Mouse (Mus musculus) urinary bladder, postnatal 4 days (tissue): Measurements from ENCODE around the gene Kmt2a.

ENCODE experiments used
- DNase-seq, 2 experiments: peaks; one replicate each; pipeline ENCODE4 v3.0.0; 2021 to 2022; ENCODE audit warnings: low spot score in 2 of 2

Kmt2a gene

GRCm38 (mm10) chr9:44880309-44881081, 601 bp downstream of the Kmt2a start:
- DNase-seq = peak in 1 of 2 experiments; percentile 61

GRCm38 (mm10) chr9:44879694-44880271, 1.3 kb downstream of the Kmt2a start:
- no peak for DNase-seq

GRCm38 (mm10) chr9:44878776-44879500, 2.2 kb downstream of the Kmt2a start:
- DNase-seq = no peak

- no peak for DNase-seq
These were observed 3.4 kb downstream of the Kmt2a start for GRCm38 (mm10) chr9:44877686-44878085.

GRCm38 (mm10) chr9:44875476-44875875, 5.6 kb downstream of the Kmt2a start:
- DNase-seq = no peak

GRCm38 (mm10) chr9:44874198-44874597, 6.9 kb downstream of the Kmt2a start:
- no peak for DNase-seq

- DNase-seq = no peak
These were observed 7.4 kb downstream of the Kmt2a start for GRCm38 (mm10) chr9:44873665-44874064.

- DNase-seq = no peak
These were observed 12.6 kb downstream of the Kmt2a start for GRCm38 (mm10) chr9:44868336-44869094.

- no peak for DNase-seq
These were observed 13.4 kb downstream of the Kmt2a start for GRCm38 (mm10) chr9:44867664-44868063.

- DNase-seq = no peak
These were observed 14.4 kb downstream of the Kmt2a start for GRCm38 (mm10) chr9:44866501-44867240.

GRCm38 (mm10) chr9:44861121-44861520, 20.0 kb downstream of the Kmt2a start:
- no peak for DNase-seq

GRCm38 (mm10) chr9:44858657-44859056, 22.4 kb downstream of the Kmt2a start:
- DNase-seq = no peak

GRCm38 (mm10) chr9:44857405-44857992, 23.6 kb downstream of the Kmt2a start:
- no peak for DNase-seq

- DNase-seq = no peak
These were observed 25.9 kb downstream of the Kmt2a start for GRCm38 (mm10) chr9:44855153-44855552.

- no peak for DNase-seq
These were observed 33.6 kb downstream of the Kmt2a start for GRCm38 (mm10) chr9:44847446-44847845.

GRCm38 (mm10) chr9:44841241-44841640, 39.9 kb downstream of the Kmt2a start:
- DNase-seq = no peak

- DNase-seq = peak; percentile 66 to 81
These were observed 44.7 kb downstream of the Kmt2a start for GRCm38 (mm10) chr9:44836439-44836838.

GRCm38 (mm10) chr9:44832356-44832755, 48.7 kb downstream of the Kmt2a start:
- DNase-seq = no peak

GRCm38 (mm10) chr9:44830506-44830905, 50.6 kb downstream of the Kmt2a start:
- DNase-seq = no peak

- DNase-seq = no peak
These were observed 52.2 kb downstream of the Kmt2a start for GRCm38 (mm10) chr9:44828944-44829343.

GRCm38 (mm10) chr9:44826660-44827059, 54.4 kb downstream of the Kmt2a start:
- DNase-seq = no peak
